Mouse (Mus musculus): ENCODE data around the gene Rassf6.
A peak's percentile ranks its signal among the peaks of the same experiment; 100 is the strongest.

Gene Rassf6

GRCm38 (mm10) chr5:90640286-90641217 is at the start of gene Rassf6:
Gene Rassf6, minus strand, starts transcription at chr5:90640657.
- peak; percentile 81 for DNase-seq (ENCODE audit: low spot score)

DNA sequence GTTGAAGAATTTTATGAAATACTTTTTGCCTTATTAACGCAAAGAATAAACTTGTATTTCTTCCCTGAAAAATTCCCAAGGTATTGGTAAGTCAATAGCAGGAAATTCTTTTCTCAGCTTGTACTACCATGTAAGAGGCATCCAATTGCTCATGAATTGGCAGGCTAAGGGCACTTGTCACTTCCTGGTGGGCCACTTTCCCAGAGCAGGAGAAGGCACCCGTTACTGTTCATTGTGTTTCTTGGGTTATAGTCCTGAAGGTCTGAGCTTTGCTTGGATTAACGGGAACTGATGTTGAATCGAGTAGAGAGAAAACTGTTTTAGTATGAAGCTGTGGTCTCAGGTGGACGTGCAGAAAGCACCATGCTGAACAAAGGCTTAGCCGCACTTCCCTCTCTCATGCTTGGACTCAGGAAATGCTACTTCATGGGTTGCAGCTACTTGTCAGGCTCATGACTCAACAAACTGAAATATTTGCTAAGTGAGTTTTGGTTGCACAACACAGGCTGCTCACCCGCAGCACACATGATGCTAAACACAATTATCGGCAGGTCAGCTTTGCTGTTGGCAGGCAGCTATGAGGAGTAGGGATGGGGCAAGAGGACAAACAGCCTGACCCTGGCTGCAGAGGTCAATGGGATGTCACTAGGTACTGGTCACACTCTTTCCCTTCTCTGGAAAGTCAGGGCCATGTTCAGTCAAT is 49.1 kb upstream of the Rassf6 start:
- peak; percentile 40 for DNase-seq (ENCODE audit: low spot score)

GRCm38 (mm10) chr5:90687913-90688312 is 47.5 kb upstream of the Rassf6 start:
- DNase-seq (ENCODE audit: low spot score): no peak

DNA sequence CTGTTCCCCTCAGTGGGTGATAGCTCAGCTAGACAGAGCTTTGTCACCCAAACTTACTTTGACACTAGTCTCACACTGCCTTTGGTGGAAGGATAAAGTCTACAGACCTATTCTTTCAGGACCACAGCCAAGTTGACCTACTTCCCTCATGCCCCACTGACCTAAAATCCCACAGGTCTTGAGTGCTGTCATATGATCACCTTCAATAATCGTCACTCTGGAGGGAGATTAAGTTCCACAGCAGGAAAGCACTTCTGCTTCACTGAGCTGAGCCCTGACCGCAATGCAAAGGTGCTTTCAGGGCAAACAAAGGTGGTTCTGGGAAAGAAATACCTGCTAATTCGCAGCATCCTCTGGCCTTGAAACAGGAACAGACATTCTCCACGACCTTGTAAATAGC is 44.5 kb upstream of the Rassf6 start:
- DNase-seq (ENCODE audit: low spot score): no peak

DNA sequence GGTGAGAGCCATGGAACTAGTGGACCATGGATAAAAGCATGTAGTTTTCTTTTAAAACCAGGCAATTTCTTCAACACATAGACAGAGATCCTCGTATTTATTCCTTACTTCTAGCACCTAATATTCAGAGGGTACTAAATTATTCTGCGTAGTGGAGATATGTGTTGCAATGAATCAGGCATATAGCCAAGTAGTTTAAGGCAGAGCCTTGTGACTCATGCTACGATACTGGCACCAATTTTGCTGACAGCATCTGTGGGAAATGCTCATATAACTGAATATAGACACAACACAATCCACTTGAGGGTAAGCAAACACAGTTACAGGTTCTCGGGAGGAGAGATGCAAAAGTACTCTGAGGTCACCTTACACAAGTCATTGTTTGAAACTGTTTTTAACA is 41.4 kb upstream of the Rassf6 start:
- peak; percentile 22 for DNase-seq (ENCODE audit: low spot score)

- DNase-seq (ENCODE audit: low spot score): no peak
These were observed 37.1 kb upstream of the Rassf6 start for GRCm38 (mm10) chr5:90677560-90677959.

DNA sequence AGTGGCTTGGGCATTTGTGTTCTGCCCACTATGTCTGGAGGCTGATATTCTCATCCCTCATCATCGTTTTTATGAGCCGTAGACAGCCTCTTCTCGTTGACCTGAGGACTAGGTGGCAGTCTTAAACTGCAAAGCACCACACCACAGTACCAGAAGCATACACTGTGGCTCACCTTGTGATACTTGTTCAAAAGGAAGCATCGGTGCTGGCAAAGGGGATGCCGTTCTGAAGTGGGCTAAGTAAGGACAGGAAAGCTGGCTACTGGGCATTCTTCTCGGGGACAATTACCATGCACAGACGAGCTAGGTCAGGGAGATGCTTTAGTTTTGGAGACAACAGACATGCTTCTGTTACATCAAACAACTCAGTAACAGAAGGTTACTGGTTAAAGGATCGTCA is 21.4 kb upstream of the Rassf6 start:
- DNase-seq (ENCODE audit: low spot score): no peak

GRCm38 (mm10) chr5:90661436-90661835 is 21.0 kb upstream of the Rassf6 start:
- peak; percentile 47 for DNase-seq (ENCODE audit: low spot score)

DNA sequence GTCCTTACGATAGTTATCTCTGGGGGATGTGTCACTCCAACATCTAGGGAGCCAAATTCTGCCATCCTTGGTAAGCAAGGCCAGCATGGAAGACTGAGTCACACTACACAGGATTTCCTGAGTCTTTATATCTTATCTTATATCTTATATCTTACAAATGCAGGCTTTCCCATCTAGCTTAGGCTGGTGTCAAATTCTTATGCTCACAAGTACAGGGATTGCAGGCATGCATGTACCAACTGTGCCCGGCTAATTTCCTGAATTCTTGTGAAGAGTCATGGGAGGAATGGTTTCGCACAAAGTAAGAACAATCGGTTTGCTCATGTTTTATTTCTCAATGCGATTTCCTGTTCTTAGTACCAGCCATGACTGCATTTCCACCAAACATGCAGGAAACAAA is 20.0 kb upstream of the Rassf6 start:
- no peak for DNase-seq (ENCODE audit: low spot score)

GRCm38 (mm10) chr5:90656681-90657080 is 16.2 kb upstream of the Rassf6 start:
- no peak for DNase-seq (ENCODE audit: low spot score)

- DNase-seq (ENCODE audit: low spot score): no peak
These were observed 15.4 kb upstream of the Rassf6 start for GRCm38 (mm10) chr5:90655891-90656290.

GRCm38 (mm10) chr5:90654798-90655197 is 14.3 kb upstream of the Rassf6 start:
- DNase-seq (ENCODE audit: low spot score): no peak

- DNase-seq (ENCODE audit: low spot score): peak; percentile 55
These were observed 12.3 kb upstream of the Rassf6 start for GRCm38 (mm10) chr5:90652724-90653123.

GRCm38 (mm10) chr5:90650466-90651150 is 10.2 kb upstream of the Rassf6 start:
- peak; percentile 35 for DNase-seq (ENCODE audit: low spot score)

GRCm38 (mm10) chr5:90647473-90647872 is 7.0 kb upstream of the Rassf6 start:
- DNase-seq (ENCODE audit: low spot score): no peak

DNA sequence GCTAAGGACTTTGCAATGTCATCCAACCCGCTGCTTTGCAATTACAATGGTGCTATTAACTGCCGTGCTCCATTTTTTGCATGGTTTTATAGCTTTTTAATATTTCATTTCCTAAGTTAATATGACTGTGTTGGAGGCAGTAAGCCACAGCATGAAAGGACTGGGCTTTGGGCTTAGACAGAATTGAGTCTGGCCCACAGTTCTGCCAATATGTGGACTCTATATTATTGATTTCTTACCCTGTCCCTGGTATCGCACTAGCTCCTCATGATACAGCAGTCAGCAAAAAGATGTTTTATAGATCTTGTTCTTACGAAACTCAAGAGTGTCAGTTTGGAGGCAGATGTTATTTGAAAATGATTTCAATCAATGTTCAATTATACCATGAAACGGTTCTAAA is 5.9 kb upstream of the Rassf6 start:
- no peak for DNase-seq (ENCODE audit: low spot score)

GRCm38 (mm10) chr5:90645579-90645978 is 5.1 kb upstream of the Rassf6 start:
- DNase-seq (ENCODE audit: low spot score): no peak

DNA sequence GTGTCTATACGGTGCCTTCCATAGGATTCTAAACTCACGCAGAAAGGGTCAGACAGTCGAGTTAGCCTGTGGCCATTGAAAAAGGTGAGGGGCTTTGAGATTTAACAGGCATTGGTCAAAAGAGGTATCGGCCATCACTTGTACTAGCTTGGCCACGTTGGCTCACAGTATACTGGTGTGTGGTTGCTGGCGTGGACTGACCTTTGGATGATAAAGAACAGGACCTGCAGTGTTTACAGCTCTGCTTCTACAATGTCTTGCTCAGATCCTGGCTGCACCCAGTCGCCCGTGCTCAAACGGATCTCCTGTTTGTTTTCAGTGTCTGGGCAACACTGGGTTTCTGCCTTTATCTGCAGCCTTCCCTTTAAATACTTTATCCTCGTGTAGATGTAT is 757 bp upstream of the Rassf6 start:
- no peak for DNase-seq (ENCODE audit: low spot score)

DNA sequence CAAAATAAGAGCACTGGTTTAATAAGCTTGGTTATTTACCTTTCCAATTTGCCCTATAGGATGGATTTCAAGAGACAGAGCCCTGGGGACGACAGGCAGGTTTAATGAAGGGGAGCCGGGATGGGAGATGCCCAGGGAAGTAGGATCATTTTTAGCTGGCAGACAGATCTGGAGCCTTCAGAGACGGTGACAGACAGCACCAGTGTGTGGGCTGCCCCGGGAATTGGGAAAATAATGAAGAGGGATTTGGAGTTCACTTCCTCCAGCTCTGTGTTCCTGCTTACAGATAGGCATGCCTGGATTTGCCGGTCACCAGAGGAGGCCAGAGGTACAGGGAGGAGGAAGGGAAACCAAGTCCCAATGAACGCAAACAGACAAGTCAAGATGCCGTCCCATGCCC is 5.6 kb downstream of the Rassf6 start:
- DNase-seq (ENCODE audit: low spot score): no peak

- no peak for DNase-seq (ENCODE audit: low spot score)
These were observed 11.9 kb downstream of the Rassf6 start for GRCm38 (mm10) chr5:90628530-90628929.

DNA sequence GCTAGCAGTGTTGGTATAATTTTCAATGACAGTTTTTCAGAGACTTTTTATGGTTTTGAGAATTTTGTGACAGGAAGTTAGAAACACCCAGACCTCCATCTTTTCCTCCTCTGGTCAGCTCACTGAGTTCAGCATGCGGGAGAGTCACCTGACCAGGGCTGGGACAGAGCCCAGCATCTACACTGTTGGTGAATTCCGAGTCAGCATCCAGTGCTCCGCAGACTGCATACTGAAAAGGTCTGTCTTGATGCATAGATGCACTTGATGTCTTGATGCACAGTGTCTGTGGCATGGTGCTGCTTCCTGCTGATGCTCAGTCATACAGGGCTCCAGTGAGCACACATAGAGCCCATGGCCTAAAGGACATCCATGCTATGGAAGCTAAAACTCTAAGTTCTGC is 12.4 kb downstream of the Rassf6 start:
- DNase-seq (ENCODE audit: low spot score): no peak

DNA sequence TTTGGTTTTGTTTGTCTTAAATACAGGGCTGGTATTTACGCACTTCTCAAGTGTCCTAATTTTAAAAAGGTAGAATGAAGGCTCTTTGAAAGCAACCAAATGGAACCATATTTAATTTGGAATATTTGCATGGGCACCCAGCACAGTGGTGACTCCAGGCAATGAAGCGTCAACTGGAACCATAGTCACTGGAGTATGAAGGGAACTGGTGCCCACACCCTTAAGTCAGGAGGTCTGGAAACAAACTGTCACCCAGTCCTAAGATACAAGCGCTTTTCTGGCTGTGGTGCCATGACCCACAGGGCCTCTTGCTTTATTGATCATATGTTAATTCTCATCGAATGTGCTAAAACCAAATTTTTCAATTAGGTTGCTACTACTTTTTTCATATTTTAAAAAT is 13.0 kb downstream of the Rassf6 start:
- DNase-seq (ENCODE audit: low spot score): no peak

Data from urinary bladder, postnatal 14 days (tissue).